Mouse (Mus musculus) myocyte (in vitro differentiated cells): ENCODE results near the gene Fam169a. TPM values are rescaled to one million over a fixed set of nuclear protein-coding genes. Genes with fewer than 3 reads are reported as not detected.

Source experiments
- H3K27me3 ChIP-seq: one replicate; pipeline ENCODE4 v1.6.1; 2011; ENCODE audit not compliant: control insufficient read depth, insufficient read depth, insufficient read length
- H3K36me3 ChIP-seq: one replicate; pipeline ENCODE4 v1.6.1; 2011; ENCODE audit not compliant: control insufficient read depth, insufficient read depth
- H3K4me2 ChIP-seq: one replicate; pipeline ENCODE4 v1.6.1; 2011; ENCODE audit warnings: low read depth, control low read depth
- H3K4me3 ChIP-seq: one replicate; pipeline ENCODE4 v1.5.1; 2011; ENCODE audit warnings: mild to moderate bottlenecking, control low read depth, moderate library complexity
- H3K79me2 ChIP-seq: one replicate; pipeline ENCODE4 v1.6.1; 2011; ENCODE audit not compliant: control insufficient read depth, insufficient read depth
- H3ac ChIP-seq: one replicate; pipeline ENCODE4 v1.6.1; 2011; ENCODE audit not compliant: control insufficient read depth, insufficient read length
- CEBPB ChIP-seq: IDR thresholded peaks from 2 replicates; pipeline ENCODE4 v1.6.1; 2011; ENCODE audit warnings: mild to moderate bottlenecking, moderate library complexity; ENCODE audit not compliant: poor library complexity, insufficient read depth, severe bottlenecking
- E2F4 ChIP-seq: IDR thresholded peaks from one replicate; pipeline ENCODE4 v1.6.1; 2011; ENCODE audit warnings: mild to moderate bottlenecking, control low read depth, moderate library complexity; ENCODE audit not compliant: insufficient read depth
- MAX ChIP-seq: IDR thresholded peaks from one replicate; pipeline ENCODE4 v1.6.1; 2011; ENCODE audit warnings: low read depth, mild to moderate bottlenecking, control low read depth
- MYOD1 ChIP-seq, 3 experiments: IDR thresholded peaks; one replicate each; pipeline ENCODE4 v1.6.1; 2011; ENCODE audit warnings: control low read depth in 2 of 3, low read depth in 2 of 3, mild to moderate bottlenecking in 2 of 3, moderate library complexity in 1 of 3; ENCODE audit not compliant: insufficient read length in 2 of 3, control insufficient read depth in 1 of 3
- MYOG ChIP-seq, 3 experiments: IDR thresholded peaks; one replicate each; pipeline ENCODE4 v1.6.1; 2011; ENCODE audit warnings: control low read depth in 2 of 3, low read depth in 2 of 3, mild to moderate bottlenecking in 2 of 3; ENCODE audit not compliant: insufficient read length in 2 of 3, control insufficient read depth in 1 of 3, insufficient read depth in 1 of 3
- POLR2A ChIP-seq: IDR thresholded peaks from one replicate; pipeline ENCODE4 v1.6.1; 2011; ENCODE audit warnings: low read depth, mild to moderate bottlenecking, control low read depth, moderate library complexity; ENCODE audit not compliant: insufficient read length
- POLR2AphosphoS2 ChIP-seq: IDR thresholded peaks from one replicate; pipeline ENCODE4 v1.6.1; 2011; ENCODE audit warnings: low read depth, control low read depth; ENCODE audit not compliant: insufficient read length
- REST ChIP-seq: IDR thresholded peaks from one replicate; pipeline ENCODE4 v1.6.1; 2011; ENCODE audit warnings: mild to moderate bottlenecking, control low read depth, moderate library complexity; ENCODE audit not compliant: insufficient read depth, insufficient read length
- SRF ChIP-seq: IDR thresholded peaks from one replicate; pipeline ENCODE4 v1.6.1; 2011; ENCODE audit warnings: low read depth; ENCODE audit not compliant: control insufficient read depth, insufficient read length
- TCF12 ChIP-seq: IDR thresholded peaks from one replicate; pipeline ENCODE4 v1.6.1; 2011; ENCODE audit warnings: mild to moderate bottlenecking, control low read depth; ENCODE audit not compliant: poor library complexity, insufficient read depth, severe bottlenecking
- TCF3 ChIP-seq: IDR thresholded peaks from one replicate; pipeline ENCODE4 v1.6.1; 2011; ENCODE audit warnings: low read depth, control low read depth; ENCODE audit not compliant: insufficient read length
- USF1 ChIP-seq: IDR thresholded peaks from one replicate; pipeline ENCODE4 v1.6.1; 2011; ENCODE audit warnings: low read depth, mild to moderate bottlenecking, control low read depth, moderate library complexity
- polyA plus RNA-seq: library from polyadenylated mRNA; unstranded; fragments of >200 nt; fragmentation: generic; extraction: Trizol; gene quantifications from one replicate; pipeline ENCODE4 v1.2.1, GENCODE M21; 2012; ENCODE audit warnings: missing spikeins

Fam169a gene
- polyA plus RNA-seq, 1 experiment: 0.08 TPM

DNA sequence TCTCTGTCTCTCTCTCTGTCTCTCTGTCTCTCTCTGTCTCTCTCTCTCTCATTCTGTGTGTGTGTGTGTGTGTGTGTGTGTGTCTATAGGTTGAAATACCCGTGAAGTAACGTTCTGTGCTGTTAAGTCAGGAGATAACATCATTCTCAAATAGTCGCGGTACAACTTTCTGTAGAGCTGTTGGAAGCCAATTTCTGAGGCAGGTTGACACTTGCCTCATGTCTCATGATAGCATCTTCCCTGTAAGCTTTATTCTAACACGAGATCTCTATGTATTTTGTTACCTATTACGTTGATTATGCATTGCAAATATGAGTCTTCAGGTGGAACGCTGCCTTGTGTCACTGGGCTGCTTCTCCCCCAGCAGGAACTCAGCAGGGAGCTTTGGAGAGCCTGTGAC, 75.2 kb downstream of the Fam169a start:
- no peak overlapping the region for H3K4me3 ChIP-seq
- H3ac ChIP-seq: no peak overlapping the region
- H3K27me3 ChIP-seq: no peaks in the 10 kb centered on the region
- peaks cover 29% of the 10 kb centered on the region for H3K36me3 ChIP-seq
- no peak overlapping the region for H3K4me2 ChIP-seq
- TF ChIP-seq TCF3 (no peak), MYOG (IDR thresholded peaks at IDR 0.05; ENCODE audit: control insufficient read depth in 1 of 3, insufficient read depth in 1 of 3, insufficient read length in 2 of 3, low read depth in 2 of 3) (no peak), E2F4 (no peak), MYOD1 (IDR thresholded peaks at IDR 0.05; ENCODE audit: control insufficient read depth in 1 of 3, insufficient read length in 2 of 3, low read depth in 2 of 3) (no peak), CEBPB (no peak), SRF (no peak), REST (no peak), MAX (no peak)
- H3K79me2 ChIP-seq: peaks cover 11% of the 10 kb centered on the region

DNA sequence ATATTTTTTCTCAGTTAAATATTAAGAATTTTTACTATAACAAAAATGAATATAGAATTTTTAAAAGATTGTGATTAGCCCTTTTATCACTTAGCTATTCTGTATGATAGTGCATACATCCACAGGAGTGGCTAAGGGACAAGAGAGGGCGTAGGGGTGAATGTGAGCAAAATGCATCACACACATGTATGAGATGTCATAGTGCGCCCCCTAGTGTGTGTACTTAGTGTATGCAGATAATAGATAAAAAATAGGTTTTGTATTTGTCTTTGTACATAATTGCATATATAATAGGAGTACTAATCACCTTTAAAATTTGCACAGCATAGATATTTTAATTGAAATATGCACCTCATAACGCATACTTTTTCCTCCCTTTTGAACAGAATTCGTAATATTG, 78.7 kb downstream of the Fam169a start:
- Histone ChIP-seq H3K79me2 (no peaks in the 10 kb centered on the region), H3K4me3 (no peak overlapping the region), H3K27me3 (no peaks in the 10 kb centered on the region), H3K4me2 (no peak overlapping the region), H3K36me3 (peaks cover 53% of the 10 kb centered on the region), H3ac (no peak overlapping the region)
- TF ChIP-seq SRF (no peak), REST (no peak), USF1 (no peak)

DNA sequence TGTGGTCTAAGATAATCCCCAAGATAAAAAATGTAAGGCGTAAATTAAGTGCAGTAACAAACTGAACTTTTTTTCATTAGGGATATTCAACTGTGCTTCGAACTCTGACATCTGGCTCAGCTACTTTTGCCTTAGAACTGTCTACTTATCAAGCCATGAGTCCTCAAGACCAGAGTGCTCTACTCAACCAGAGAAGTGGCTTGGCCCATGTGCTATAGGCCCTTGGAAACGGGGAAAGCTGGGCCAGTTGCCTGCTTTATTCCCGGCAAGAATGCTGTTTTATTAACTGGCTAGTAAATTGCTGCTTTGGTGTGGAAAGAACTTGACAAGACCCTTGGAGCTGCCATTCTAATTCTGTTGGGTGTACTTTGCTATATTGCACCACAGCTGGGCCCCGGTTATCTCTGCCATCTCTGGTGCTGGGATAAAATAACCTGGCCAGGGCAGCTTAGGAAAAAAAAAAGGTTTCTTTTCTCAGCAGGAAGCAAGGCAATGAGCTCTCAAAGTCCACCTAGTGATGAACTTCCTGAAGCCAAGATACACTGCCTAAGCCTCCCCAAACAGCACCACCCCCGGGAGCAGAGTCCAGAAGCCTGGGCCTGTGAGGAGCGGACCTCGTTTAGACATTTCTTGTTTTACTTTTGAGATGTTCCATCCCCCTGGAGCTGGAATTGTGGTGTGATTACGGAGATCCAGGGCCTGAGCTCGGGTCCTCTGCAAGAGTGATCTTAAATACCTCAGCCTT, 108.6 kb downstream of the Fam169a start:
- H3K79me2 ChIP-seq: no peaks in the 10 kb centered on the region
- H3K36me3 ChIP-seq: peaks cover 54% of the 10 kb centered on the region
- TF ChIP-seq TCF12 (no peak), MAX (no peak), MYOD1 (IDR thresholded peaks at IDR 0.05; ENCODE audit: control insufficient read depth in 1 of 3, insufficient read length in 2 of 3, low read depth in 2 of 3) (no peak), CEBPB (no peak), E2F4 (no peak), POLR2AphosphoS2 (no peak), SRF (no peak), USF1 (no peak), TCF3 (no peak), REST (no peak), POLR2A (no peak), MYOG (IDR thresholded peaks at IDR 0.05; ENCODE audit: control insufficient read depth in 1 of 3, insufficient read depth in 1 of 3, insufficient read length in 2 of 3, low read depth in 2 of 3) (no peak)
- H3K27me3 ChIP-seq: no peaks in the 10 kb centered on the region
- no peak overlapping the region for H3K4me2 ChIP-seq
- H3K4me3 ChIP-seq: no peak overlapping the region
- no peak overlapping the region for H3ac ChIP-seq

DNA sequence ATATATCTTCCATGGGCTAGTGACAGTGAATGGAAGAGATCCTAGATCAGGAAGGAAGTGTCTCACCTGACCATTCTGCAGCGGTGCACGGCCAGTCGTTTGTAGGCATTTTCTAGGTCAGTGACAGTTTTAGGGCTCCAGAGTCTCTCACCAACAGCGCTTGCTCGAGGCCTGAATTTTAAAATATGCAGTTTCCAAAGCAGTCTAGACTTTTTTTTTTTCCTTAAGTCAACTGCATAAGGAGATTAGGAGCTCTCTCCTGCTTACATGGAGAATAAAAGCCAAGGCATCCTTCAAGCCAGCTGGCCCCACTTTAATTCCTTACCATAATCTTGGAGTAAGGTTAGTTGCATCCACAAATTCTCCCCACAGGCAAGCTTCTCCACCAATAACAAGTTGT, 109.6 kb downstream of the Fam169a start:
- H3K36me3 ChIP-seq: peaks cover 55% of the 10 kb centered on the region
- no peaks in the 10 kb centered on the region for H3K27me3 ChIP-seq
- TF ChIP-seq MAX (no peak), MYOG (IDR thresholded peaks at IDR 0.05; ENCODE audit: control insufficient read depth in 1 of 3, insufficient read depth in 1 of 3, insufficient read length in 2 of 3, low read depth in 2 of 3) (no peak), USF1 (no peak), E2F4 (no peak), TCF3 (no peak), POLR2AphosphoS2 (no peak), TCF12 (no peak), REST (no peak), CEBPB (no peak), POLR2A (no peak), MYOD1 (IDR thresholded peaks at IDR 0.05; ENCODE audit: control insufficient read depth in 1 of 3, insufficient read length in 2 of 3, low read depth in 2 of 3) (no peak), SRF (no peak)

DNA sequence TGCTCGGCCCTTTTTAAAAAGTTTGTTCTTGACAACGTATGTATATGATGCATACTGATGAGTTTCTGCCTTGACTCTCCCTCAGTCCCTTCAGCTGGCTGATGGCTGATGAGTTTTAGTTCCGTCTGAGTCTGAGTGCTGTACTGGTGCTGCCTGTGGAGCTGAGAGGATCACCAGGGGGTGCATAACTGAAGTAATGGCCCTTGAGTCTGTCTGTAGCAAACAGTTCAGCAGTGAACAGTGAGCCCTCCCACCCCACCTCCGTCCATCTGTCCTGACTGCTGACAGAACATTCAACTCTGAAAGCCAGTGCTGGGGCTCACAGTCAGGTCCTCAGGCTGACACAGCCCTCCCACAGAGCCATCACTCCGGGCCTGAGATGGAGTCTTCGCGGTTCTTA, 111.9 kb downstream of the Fam169a start:
- TF ChIP-seq TCF3: no peak
- no peak for TF ChIP-seq MYOG (IDR thresholded peaks at IDR 0.05; ENCODE audit: control insufficient read depth in 1 of 3, insufficient read depth in 1 of 3, insufficient read length in 2 of 3, low read depth in 2 of 3)
- no peak overlapping the region for H3K4me3 ChIP-seq
- H3K4me2 ChIP-seq: no peak overlapping the region
- no peaks in the 10 kb centered on the region for H3K27me3 ChIP-seq
- H3ac ChIP-seq: no peak overlapping the region
- H3K79me2 ChIP-seq: no peaks in the 10 kb centered on the region
- H3K36me3 ChIP-seq: peaks cover 38% of the 10 kb centered on the region

More for the DNA sequence above, 109.6 kb downstream of the Fam169a start:
- H3K79me2 ChIP-seq: no peaks in the 10 kb centered on the region
- H3K4me3 ChIP-seq: no peak overlapping the region
- no peak overlapping the region for H3ac ChIP-seq
- no peak overlapping the region for H3K4me2 ChIP-seq
